Mouse (Mus musculus): ENCODE data around the gene Capza1.

- TF ChIP-seq POLR2A (IDR thresholded peaks at IDR 0.05; ENCODE audit: insufficient read length, low read depth), result no peak
- TF ChIP-seq USF1 (IDR thresholded peaks at IDR 0.05; ENCODE audit: low read depth), result no peak
- TF ChIP-seq POLR2AphosphoS2 (IDR thresholded peaks at IDR 0.05; ENCODE audit: insufficient read length, low read depth), result no peak
- TF ChIP-seq MYOG (IDR thresholded peaks at IDR 0.05; ENCODE audit: control insufficient read depth in 1 of 3, insufficient read depth in 1 of 3, insufficient read length in 2 of 3, low read depth in 2 of 3), result no peak
- TF ChIP-seq MAX (IDR thresholded peaks at IDR 0.05; ENCODE audit: low read depth), result no peak
- no peak for TF ChIP-seq TCF12 (IDR thresholded peaks at IDR 0.05; ENCODE audit: insufficient read depth, poor library complexity, severe bottlenecking)
- no peak for TF ChIP-seq E2F4 (IDR thresholded peaks at IDR 0.05; ENCODE audit: insufficient read depth)
- TF ChIP-seq MYOD1 (IDR thresholded peaks at IDR 0.05; ENCODE audit: control insufficient read depth in 1 of 3, insufficient read length in 2 of 3, low read depth in 2 of 3), result no peak
- no peak for TF ChIP-seq REST (IDR thresholded peaks at IDR 0.05; ENCODE audit: insufficient read depth, insufficient read length)
- no peak for TF ChIP-seq CEBPB (IDR thresholded peaks at IDR 0.05; ENCODE audit: insufficient read depth, poor library complexity, severe bottlenecking)
- no peak for TF ChIP-seq TCF3 (IDR thresholded peaks at IDR 0.05; ENCODE audit: insufficient read length, low read depth)
These were observed 9.4 kb downstream of the Capza1 start for GRCm38 (mm10) chr3:104854866-104855265.

Data from myocyte (in vitro differentiated cells).